Mouse (Mus musculus) cerebellum, postnatal 25 days (tissue): ENCODE measurements around the gene Kcnh6.
"Not testable (repeated sequence)": the region's sequence is repeated elsewhere in the genome, so short reads cannot be mapped to it uniquely, and the experiment has no call there.

Experiments used
- DNase-seq, 2 experiments: peaks; one replicate each; pipeline ENCODE4 v3.0.0; 2021; ENCODE audit warnings: mixed read lengths in 2 of 2

The Kcnh6 gene

GRCm38 (mm10) chr11:106016440-106016839 is 8.5 kb downstream of the Kcnh6 start:
- DNase-seq, result no peak

GRCm38 (mm10) chr11:106020051-106020763 is 12.3 kb downstream of the Kcnh6 start:
- DNase-seq, result peak; percentile 46 to 66

- DNase-seq, result no peak
These were observed 17.9 kb downstream of the Kcnh6 start for GRCm38 (mm10) chr11:106025774-106026173.

- peak; percentile 78 to 82 for DNase-seq
These were observed 18.7 kb downstream of the Kcnh6 start for GRCm38 (mm10) chr11:106026465-106027151.

GRCm38 (mm10) chr11:106027607-106028006 is 19.7 kb downstream of the Kcnh6 start:
- no peak for DNase-seq

- not testable (repeated sequence) for DNase-seq
These were observed 24.1 kb downstream of the Kcnh6 start for GRCm38 (mm10) chr11:106032074-106032473.

GRCm38 (mm10) chr11:106033491-106033919 is 25.6 kb downstream of the Kcnh6 start:
- peak; percentile 47 to 50 for DNase-seq

- no peak for DNase-seq
These were observed 27.1 kb downstream of the Kcnh6 start for GRCm38 (mm10) chr11:106034986-106035385.

- peak; percentile 97 to 100 for DNase-seq
These were observed 28.9 kb downstream of the Kcnh6 start, which contains the start of gene Dcaf7 for GRCm38 (mm10) chr11:106036548-106037417. Gene Dcaf7 (plus strand): TSS chr11:106036872.

GRCm38 (mm10) chr11:106037418-106037751 is 29.5 kb downstream of the Kcnh6 start:
- DNase-seq, result peak; percentile 45 to 70

- DNase-seq, result no peak
These were observed 36.4 kb downstream of the Kcnh6 start for GRCm38 (mm10) chr11:106044349-106044748.

- DNase-seq, result no peak
These were observed 37.3 kb downstream of the Kcnh6 start for GRCm38 (mm10) chr11:106045256-106045655.

GRCm38 (mm10) chr11:106045780-106046179 is 37.9 kb downstream of the Kcnh6 start:
- DNase-seq, result no peak

GRCm38 (mm10) chr11:106046584-106046983 is 38.7 kb downstream of the Kcnh6 start:
- DNase-seq, result peak in 1 of 2 experiments; percentile 34

- DNase-seq, result no peak
These were observed 46.0 kb downstream of the Kcnh6 start for GRCm38 (mm10) chr11:106053921-106054320.

GRCm38 (mm10) chr11:106054600-106054999 is 46.7 kb downstream of the Kcnh6 start:
- no peak for DNase-seq

GRCm38 (mm10) chr11:106055341-106055740 is 47.4 kb downstream of the Kcnh6 start:
- DNase-seq, result no peak

GRCm38 (mm10) chr11:106056819-106057491 is 49.0 kb downstream of the Kcnh6 start:
- no peak for DNase-seq

- no peak for DNase-seq
These were observed 50.1 kb downstream of the Kcnh6 start for GRCm38 (mm10) chr11:106058020-106058419.

- no peak for DNase-seq
These were observed 52.6 kb downstream of the Kcnh6 start for GRCm38 (mm10) chr11:106060549-106060948.

GRCm38 (mm10) chr11:106061311-106061710 is 53.4 kb downstream of the Kcnh6 start:
- DNase-seq, result no peak

GRCm38 (mm10) chr11:106063756-106064155 is 55.8 kb downstream of the Kcnh6 start:
- no peak for DNase-seq
